Mouse (Mus musculus) hindbrain, embryonic 10.5 days (tissue): Measurements from ENCODE around the gene Bend4. TPM values are rescaled to one million over a fixed set of nuclear protein-coding genes. Genes with fewer than 3 reads are reported as not detected.

Source experiments
- DNase-seq: peaks from one replicate; pipeline ENCODE4 v3.0.0-alpha.2; 2017; ENCODE audit warnings: low spot score
- H3K27ac ChIP-seq: fragments of 300-500 bp; sonication (generic); 2 replicates; pipeline ENCODE4 v1.5.1; 2016; ENCODE audit warnings: mild to moderate bottlenecking, moderate library complexity
- H3K27me3 ChIP-seq: fragments of 300-500 bp; sonication (generic); 2 replicates; pipeline ENCODE4 v1.6.1; 2016; ENCODE audit warnings: mild to moderate bottlenecking; ENCODE audit not compliant: poor library complexity, insufficient read depth, severe bottlenecking
- H3K36me3 ChIP-seq: fragments of 300-500 bp; sonication (generic); 2 replicates; pipeline ENCODE4 v1.6.1; 2016; ENCODE audit warnings: mild to moderate bottlenecking, moderate library complexity
- H3K4me1 ChIP-seq: fragments of 300-500 bp; sonication (generic); replicated peaks from 2 replicates; pipeline ENCODE4 v1.6.1; 2016; ENCODE audit warnings: mild to moderate bottlenecking
- H3K4me3 ChIP-seq: fragments of 300-500 bp; sonication (generic); 2 replicates; pipeline ENCODE4 v1.5.1; 2016; ENCODE audit warnings: mild to moderate bottlenecking, moderate library complexity
- H3K9me3 ChIP-seq: fragments of 300-500 bp; sonication (generic); 2 replicates; pipeline ENCODE4 v1.6.1; 2016; ENCODE audit warnings: mild to moderate bottlenecking, moderate library complexity
- WGBS: fragments of 180-500 bp; shearing (Covaris S2); methylation state at CpG from one replicate; pipeline ENCODE4 v1.1.7; 2016; 5-methylcytosine and 5-hydroxymethylcytosine counted together
- polyA plus RNA-seq: library from polyadenylated mRNA; unstranded; fragments of >200 nt; fragmentation: Nextera tagmentation; extraction: Ambion mirVana; gene quantifications from 2 replicates; pipeline ENCODE4 v1.2.1, GENCODE M21; 2016

Gene Bend4
- 8.7 and 12.8 TPM in 2 replicates for polyA plus RNA-seq

DNA sequence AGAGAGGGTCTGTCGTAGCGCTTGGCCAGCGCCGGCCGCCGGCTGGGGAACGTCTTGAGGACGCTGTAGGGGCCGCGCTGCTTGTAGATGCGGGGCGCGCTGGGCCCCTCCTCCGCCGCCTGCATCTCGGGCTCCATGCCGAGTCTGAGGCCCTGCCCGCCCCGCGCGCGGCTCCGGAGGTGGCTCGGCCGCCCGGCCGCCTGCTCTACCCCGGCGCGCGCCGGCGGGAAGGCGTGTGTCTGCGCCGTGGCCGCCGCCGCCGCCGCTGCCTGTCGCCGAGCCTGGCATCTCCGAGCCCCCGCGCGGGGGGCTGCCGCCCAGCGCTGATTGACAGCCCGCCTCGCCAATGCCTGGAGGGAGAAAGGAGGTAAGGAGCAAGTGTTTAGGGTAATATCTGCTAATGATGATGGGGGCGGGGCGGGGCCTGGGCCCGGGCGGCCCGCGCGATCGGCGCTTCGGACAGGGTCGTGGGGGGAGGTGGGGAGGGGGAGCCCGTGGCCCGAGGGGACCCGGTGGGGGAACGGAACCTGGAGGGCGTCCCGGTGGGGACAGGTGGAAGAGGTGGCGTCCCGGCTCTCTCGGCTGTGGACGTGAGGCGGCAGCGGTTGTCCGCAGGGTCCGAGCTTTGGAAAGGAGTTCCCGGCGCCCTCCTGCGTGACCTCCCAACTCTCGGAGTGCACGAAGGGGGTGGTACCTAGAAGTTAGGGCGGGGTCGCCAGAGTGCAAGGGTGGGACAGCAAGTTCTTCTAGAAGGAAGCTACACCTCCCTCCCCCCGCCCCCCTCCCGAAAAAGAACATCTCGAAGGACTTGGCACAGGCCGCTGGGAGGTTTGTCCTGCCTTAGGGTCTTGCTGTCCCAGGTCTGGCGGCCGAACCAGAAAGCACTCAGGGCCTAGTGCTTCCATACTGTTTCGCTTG, at the start of gene Bend4:
TSS of gene Bend4 (minus strand) at position 868 of the 918 bp plus-strand sequence.
- peak; percentile 93 for DNase-seq
- Histone ChIP-seq H3K4me3 (peak within 1 kb of the TSS; percentile 74), H3K36me3 (no peaks in the 10 kb centered on the region), H3K9me3 (no peaks in the 10 kb centered on the region), H3K4me1 (peaks cover 29% of the 10 kb centered on the region), H3K27me3 (peaks cover 24% of the 10 kb centered on the region), H3K27ac (peak within 1 kb of the TSS; percentile 87)
- 1% methylated on average over 83 of the region's 90 CpGs for WGBS

DNA sequence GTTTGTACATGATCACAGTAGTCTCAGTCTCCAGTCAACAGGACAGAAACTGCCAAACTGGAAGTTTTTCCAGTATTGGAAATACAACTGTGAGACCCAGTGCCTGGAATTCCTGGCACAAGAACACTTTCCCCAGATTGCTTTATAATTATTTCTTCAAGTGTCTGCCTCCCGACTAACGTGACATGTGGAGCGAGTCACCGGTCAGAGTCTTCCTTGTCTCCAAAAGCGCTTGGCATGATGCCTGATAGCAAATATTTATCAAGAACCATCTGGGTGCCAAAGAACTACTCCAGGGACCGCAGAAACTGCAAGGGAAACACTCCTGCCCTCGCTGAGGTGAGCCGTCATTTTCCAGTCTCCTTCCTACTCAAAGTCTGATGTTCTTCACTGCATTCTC, 45.6 kb upstream of the Bend4 start:
- 90% methylated on average over 8 of the region's 8 CpGs for WGBS
- no peak overlapping the region for H3K27ac ChIP-seq
- H3K27me3 ChIP-seq, result no peaks in the 10 kb centered on the region
- H3K9me3 ChIP-seq, result no peaks in the 10 kb centered on the region
- DNase-seq, result no peak
- H3K4me1 ChIP-seq, result no peaks in the 10 kb centered on the region
- no peaks in the 10 kb centered on the region for H3K36me3 ChIP-seq
- no peak overlapping the region for H3K4me3 ChIP-seq

DNA sequence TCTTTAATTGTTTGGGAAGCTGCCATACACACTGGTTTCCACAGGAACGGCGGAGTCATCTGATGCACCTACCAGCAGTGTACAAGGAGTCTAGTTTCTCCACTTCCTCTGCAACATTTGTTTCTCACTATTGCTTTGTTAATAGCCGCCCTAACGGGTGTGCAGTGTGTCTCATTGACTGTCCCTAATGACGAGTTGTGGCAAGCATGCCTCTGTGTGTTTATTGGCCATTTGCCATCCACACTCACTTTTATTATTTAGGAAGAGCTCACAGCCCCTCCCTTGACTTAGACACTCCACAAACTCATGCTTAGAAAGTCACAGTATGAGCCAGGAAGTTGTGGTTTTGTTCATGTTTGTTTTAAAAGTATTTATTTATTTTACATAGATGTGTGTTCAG, 45.0 kb upstream of the Bend4 start:
- Histone ChIP-seq H3K27ac (no peak overlapping the region), H3K4me1 (no peaks in the 10 kb centered on the region), H3K4me3 (no peak overlapping the region), H3K27me3 (no peaks in the 10 kb centered on the region), H3K36me3 (no peaks in the 10 kb centered on the region), H3K9me3 (no peaks in the 10 kb centered on the region)
- DNase-seq, result no peak
- WGBS, result 78% methylated on average over 5 of the region's 5 CpGs

DNA sequence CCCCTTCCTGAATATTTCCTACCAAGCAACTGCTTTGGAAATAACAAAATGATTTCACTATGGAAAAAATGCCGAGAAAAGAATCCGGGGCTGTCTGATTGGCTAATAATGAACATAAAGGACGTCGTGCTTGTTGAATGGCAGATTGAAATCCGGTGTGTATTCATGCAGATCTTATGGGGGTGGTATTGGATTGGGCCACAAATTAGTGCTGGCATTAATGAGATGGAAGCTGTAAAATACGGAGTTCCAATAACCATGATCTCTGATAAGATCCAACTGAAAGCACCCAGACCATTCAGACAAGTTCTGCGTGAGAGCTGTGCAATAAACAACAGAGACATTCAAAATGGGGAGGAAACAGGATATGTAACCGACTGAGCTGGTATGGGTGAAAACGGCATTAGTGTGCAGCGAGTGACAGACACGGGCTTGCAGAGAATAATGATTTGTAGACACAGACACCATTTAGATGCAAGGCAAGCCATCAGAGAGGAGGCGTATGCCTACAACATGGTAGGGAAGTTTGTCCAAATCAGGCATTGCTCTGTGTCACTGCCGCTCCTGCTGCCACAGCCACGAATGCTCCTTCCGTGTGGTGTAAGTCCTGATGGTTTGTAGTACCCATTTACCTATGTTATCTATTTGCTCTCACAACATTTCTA, 38.9 kb upstream of the Bend4 start:
- Histone ChIP-seq H3K27me3 (no peaks in the 10 kb centered on the region), H3K4me1 (no peaks in the 10 kb centered on the region), H3K4me3 (no peak overlapping the region), H3K36me3 (no peaks in the 10 kb centered on the region), H3K9me3 (no peaks in the 10 kb centered on the region), H3K27ac (no peak overlapping the region)
- DNase-seq, result no peak
- 88% methylated on average over 15 of the region's 15 CpGs for WGBS

DNA sequence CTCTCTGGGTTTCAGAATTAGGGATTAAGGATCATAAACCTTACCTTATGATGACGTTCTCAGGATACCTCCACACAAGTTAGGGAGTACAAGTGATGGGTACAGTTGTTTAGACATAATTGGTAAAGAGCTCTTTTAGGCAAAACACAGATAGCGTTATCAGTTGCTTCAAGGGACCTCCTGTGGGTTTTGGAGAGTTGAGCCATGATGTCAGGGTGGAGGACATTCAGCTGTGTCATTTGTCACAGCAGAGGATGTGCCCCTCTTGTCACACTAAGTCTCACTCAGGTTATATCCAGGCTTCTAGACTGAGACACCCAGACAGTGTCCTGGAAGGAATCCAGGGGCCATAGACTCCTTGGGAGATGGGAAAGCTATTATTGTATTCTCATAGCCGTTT, 36.8 kb upstream of the Bend4 start:
- WGBS, result 88% methylated on average over 3 of the region's 3 CpGs

DNA sequence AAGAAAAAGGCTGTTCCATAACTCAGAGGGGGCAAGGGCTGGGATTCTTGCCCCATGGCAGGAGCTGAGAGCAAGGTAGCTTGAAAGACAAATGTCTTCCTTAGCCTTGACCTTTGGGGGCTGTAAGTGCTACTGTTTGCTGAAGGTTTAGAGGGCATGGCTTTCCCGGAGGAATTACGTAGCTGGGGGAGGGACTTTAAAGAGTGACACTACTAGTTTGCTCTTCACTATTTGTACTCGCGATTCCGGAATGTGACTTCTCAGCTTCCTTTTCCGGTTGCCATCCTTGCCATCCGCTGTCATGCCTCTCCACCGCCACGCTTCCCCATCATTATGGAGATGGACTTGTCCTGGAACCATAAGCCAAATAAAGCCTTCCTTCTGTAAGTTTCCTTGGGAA, 35.5 kb upstream of the Bend4 start:
- Histone ChIP-seq H3K36me3 (no peaks in the 10 kb centered on the region), H3K4me3 (no peak overlapping the region), H3K27ac (no peak overlapping the region), H3K9me3 (no peaks in the 10 kb centered on the region), H3K4me1 (no peaks in the 10 kb centered on the region), H3K27me3 (no peaks in the 10 kb centered on the region)
- WGBS, result 93% methylated on average over 9 of the region's 9 CpGs
- no peak for DNase-seq

More for the DNA sequence above, 36.8 kb upstream of the Bend4 start:
- no peak overlapping the region for H3K27ac ChIP-seq
- no peak for DNase-seq
- H3K27me3 ChIP-seq, result no peaks in the 10 kb centered on the region
- H3K36me3 ChIP-seq, result no peaks in the 10 kb centered on the region
- no peak overlapping the region for H3K4me3 ChIP-seq
- no peaks in the 10 kb centered on the region for H3K4me1 ChIP-seq
- no peaks in the 10 kb centered on the region for H3K9me3 ChIP-seq

DNA sequence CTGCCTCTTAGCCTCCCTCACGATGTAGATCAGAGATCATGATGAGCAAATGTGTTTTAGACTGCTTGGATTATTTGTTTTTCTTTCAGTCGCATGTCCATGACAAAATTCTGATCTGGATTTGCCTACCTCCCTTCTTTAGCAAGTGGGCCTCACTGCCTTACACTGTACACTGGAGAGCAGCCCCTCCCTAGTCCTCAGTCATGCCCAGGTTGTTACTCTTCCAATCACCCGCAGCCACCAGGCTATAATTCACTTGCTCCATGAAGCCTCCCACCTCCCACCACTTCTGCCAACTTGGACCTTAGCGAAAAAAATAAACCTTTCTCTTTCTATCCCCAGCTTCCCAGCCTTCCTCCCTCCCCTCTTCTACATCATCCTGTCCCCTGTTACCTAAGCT, 34.2 kb upstream of the Bend4 start:
- no peaks in the 10 kb centered on the region for H3K9me3 ChIP-seq
- H3K4me3 ChIP-seq, result no peak overlapping the region
- no peak for DNase-seq
- H3K4me1 ChIP-seq, result no peaks in the 10 kb centered on the region
- 85% methylated on average over 4 of the region's 4 CpGs for WGBS
- no peaks in the 10 kb centered on the region for H3K36me3 ChIP-seq
- no peaks in the 10 kb centered on the region for H3K27me3 ChIP-seq
- H3K27ac ChIP-seq, result no peak overlapping the region

DNA sequence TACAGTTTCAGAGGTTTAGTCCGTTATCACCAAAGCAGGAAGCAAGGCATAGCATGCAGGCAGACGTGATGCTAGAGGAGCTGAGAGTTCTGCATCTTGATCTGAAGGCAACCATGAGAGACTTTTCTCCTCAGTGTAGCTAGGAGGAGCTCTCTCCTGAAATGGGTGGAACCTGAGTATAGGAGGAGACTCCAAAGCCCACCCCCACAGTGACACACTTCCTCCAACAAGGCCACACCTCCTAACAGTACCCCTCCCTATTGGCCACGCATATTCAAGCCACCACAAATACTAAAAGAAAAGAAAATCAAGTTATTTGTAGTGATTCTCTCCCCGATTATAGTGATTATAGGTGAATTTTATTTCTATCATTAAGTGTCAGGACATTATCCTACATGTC, 28.7 kb upstream of the Bend4 start:
- Histone ChIP-seq H3K36me3 (no peaks in the 10 kb centered on the region), H3K9me3 (no peaks in the 10 kb centered on the region), H3K4me1 (no peaks in the 10 kb centered on the region), H3K27me3 (no peaks in the 10 kb centered on the region), H3K27ac (no peak overlapping the region), H3K4me3 (no peak overlapping the region)
- WGBS, result 84% methylated on average over 4 of the region's 4 CpGs
- DNase-seq, result no peak

DNA sequence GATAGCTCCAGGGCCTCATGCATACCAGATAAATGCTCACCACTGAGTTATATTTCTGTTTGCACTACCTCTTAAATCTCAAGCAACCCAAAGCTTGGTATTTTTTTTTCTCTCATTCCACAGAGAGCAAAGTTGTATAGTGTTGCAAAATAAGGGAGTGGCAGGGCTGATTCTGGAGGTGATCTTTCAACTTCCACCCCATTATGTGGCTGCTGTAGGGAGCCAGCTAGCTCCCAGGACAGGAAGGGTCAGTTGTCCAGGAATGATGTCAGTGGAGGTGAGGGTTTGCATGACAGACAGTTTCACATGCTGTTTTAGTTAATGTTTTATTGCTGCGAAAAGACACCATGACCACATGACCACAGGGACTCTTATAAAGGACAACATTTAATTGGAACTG, 26.2 kb upstream of the Bend4 start:
- no peak for DNase-seq
- no peaks in the 10 kb centered on the region for H3K27me3 ChIP-seq
- no peaks in the 10 kb centered on the region for H3K36me3 ChIP-seq
- no peak overlapping the region for H3K4me3 ChIP-seq
- no peaks in the 10 kb centered on the region for H3K4me1 ChIP-seq
- WGBS, result 94% methylated on average over 1 of the region's 1 CpGs
- H3K27ac ChIP-seq, result no peak overlapping the region
- H3K9me3 ChIP-seq, result no peaks in the 10 kb centered on the region

DNA sequence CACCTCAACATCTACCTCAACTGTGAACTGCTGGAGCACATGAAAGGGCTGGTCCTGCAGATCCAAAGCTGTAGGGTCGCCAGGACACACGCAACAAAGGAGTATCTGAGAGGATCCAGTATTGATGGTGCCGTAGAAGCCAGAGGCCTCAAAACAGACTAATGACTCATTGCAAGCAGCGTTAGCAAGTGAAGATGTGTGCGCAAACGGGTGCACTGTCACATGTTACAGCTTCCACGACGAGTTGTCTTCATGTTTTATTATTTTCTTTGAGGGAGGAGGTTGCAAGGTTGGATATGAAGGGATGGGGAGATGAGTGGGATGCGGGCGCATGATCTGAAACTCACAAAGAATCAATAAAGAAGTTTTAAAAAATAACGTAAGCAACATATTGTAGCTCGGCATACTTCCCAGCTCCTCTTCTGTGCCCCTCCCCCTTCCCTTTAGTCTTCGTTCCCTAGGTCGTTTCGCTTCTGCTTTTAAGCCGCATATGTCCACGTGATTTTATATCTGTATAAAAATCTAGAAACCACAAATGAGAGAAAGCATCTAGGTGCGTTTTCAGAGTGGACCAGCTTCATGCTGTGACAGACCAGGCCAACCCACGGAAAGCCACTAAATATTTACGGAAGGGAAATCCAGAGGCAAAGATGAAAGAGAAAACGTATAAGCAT, 22.0 kb upstream of the Bend4 start:
- no peaks in the 10 kb centered on the region for H3K9me3 ChIP-seq
- no peaks in the 10 kb centered on the region for H3K36me3 ChIP-seq
- no peaks in the 10 kb centered on the region for H3K4me1 ChIP-seq
- H3K27me3 ChIP-seq, result no peaks in the 10 kb centered on the region
- DNase-seq, result no peak
- H3K27ac ChIP-seq, result no peak overlapping the region
- 90% methylated on average over 21 of the region's 21 CpGs for WGBS
- H3K4me3 ChIP-seq, result no peak overlapping the region

DNA sequence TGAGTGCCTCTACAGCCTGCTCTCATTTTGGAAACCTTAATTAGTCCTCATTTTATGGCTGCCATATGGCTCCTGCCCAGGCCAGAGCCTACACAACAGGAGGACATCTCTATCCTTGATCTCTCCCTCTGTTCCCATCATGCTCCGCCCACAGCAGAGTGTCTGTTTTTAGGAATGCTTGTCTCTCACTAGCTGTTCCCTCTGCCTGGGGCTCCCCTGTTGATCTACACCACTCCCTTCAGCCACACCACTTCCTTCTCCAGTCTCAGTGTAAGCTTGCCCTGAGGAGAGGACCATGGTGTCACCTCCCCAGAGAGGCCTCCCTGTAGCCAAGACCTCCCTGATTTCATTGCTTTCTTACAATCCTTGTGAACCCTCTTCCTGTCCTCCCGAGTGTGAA, 18.4 kb upstream of the Bend4 start:
- Histone ChIP-seq H3K9me3 (no peaks in the 10 kb centered on the region), H3K4me1 (peaks cover 16% of the 10 kb centered on the region), H3K27me3 (no peaks in the 10 kb centered on the region), H3K4me3 (no peak overlapping the region), H3K27ac (no peak overlapping the region), H3K36me3 (no peaks in the 10 kb centered on the region)
- DNase-seq, result no peak
- 68% methylated on average over 2 of the region's 2 CpGs for WGBS

DNA sequence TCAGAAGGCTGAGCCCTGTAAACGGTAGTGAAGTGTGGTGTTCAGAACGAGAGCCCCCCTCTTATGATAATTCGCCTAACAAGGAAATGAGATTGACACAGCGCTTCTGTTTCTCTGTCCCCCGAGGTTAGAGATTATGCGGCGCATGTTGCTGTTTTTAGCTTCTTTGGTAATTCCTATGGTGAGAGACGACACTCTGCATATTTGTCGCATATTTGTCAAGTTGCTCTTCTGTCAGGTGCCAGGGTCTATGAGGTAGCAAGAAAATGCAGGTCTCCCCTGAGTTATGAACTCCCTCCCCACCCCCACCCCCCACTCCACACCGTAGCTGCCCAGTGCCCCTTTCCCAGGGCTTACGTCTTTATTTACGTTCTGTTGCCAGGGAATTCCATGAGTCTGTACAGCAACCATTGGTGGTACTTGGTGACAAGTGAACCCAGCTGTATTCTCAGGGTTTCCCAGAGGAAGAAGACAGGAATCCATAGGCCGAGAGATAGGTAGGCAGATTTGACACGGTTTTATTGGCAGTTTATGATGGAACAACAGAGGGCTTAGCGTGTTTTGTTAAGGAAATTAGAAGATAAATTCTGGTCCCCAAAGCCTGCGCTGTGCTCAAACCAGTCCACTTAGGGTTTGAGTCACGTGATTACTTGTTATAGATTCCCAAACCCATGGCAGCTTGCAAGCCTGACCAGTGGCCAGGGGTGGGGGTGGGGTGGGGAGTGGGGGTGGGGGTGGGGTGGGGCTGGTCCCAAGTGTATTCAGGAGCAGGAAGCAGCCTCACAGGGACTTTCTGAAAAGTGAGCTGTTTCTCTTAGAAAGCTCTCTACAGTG, 16.3 kb upstream of the Bend4 start:
- WGBS, result 32% methylated on average over 17 of the region's 17 CpGs

More for the DNA sequence above, 16.3 kb upstream of the Bend4 start:
- Histone ChIP-seq H3K9me3 (no peaks in the 10 kb centered on the region), H3K36me3 (no peaks in the 10 kb centered on the region), H3K27ac (no peak overlapping the region; the same call in 1 of the 2 replicates), H3K4me1 (peaks cover 16% of the 10 kb centered on the region), H3K27me3 (no peaks in the 10 kb centered on the region), H3K4me3 (no peak overlapping the region)
- no peak for DNase-seq
